Mouse (Mus musculus) CD4-positive naive resting alpha-beta T cell, adult 76 days (primary cell): ENCODE results near the gene Sval3. TPM values are rescaled to one million over a fixed set of nuclear protein-coding genes. Genes with fewer than 3 reads are reported as not detected.

Experiments
- total RNA-seq: library from RNA; stranded (reverse); gene quantifications from one replicate; pipeline ENCODE4 v1.2.4, GENCODE M21; 2023

Gene Sval3
- not detected for total RNA-seq

DNA sequence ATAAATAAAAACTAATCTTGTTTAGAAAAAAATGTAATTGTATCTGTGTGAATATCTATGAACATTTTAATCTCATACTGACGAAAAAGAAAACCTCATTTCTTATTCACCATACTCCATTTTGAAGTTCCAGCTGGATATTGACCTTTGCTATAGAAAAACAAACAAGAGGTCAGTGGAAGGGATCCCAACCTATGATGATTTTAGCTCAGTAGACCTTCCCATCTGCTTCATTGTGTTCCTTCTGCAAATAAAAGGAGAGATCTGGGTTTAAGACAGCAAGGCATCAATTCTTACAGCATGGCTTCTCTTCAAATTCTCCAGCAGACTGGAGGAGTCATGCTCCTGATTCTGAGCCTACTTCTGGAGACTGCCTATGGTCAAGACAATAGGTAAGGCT lies at the start of gene Sval3:
TSS of gene Sval3 (plus strand) at position 301 of the 400 bp plus-strand sequence.

DNA sequence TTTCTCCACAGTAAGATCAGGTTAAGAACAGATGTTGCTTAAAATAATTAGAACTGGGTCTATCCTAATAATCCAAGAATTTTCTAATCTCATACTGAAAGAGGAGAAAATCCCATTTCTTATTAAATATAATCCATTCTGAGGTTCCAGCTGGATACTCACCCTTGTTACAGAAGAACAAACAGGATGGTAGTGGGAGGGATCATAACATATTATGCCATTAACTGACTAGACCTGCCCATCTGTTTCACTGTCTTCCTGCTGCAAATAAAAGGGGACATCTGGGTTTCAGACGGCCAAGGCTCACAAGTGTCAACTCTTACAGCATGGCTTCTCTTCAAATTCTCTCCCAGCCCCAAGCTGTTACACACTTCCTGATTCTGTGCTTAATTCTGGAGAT lies 16.6 kb upstream of the Sval3 start, which contains the start of gene Sval1:
TSS of gene Sval1 (plus strand) at position 301 of the 400 bp plus-strand sequence.

Other genes with a start within 250 kb of the Sval3 start
- not detected for gene Olfr459, start 193.0 kb upstream of the Sval3 start, total RNA-seq
- not detected for gene Pip, start 120.6 kb upstream of the Sval3 start, total RNA-seq
- not detected for gene Sval2, start 115.2 kb upstream of the Sval3 start, total RNA-seq
- gene Sval1, start 16.5 kb upstream of the Sval3 start, total RNA-seq: not detected
- gene Sva, start 70.3 kb downstream of the Sval3 start, total RNA-seq: not detected
- gene Tas2r139, start 172.8 kb downstream of the Sval3 start, total RNA-seq: not detected
- not detected for gene Tas2r144, start 247.2 kb downstream of the Sval3 start, total RNA-seq